Mouse (Mus musculus): ENCODE results near the gene Man2b2.

Man2b2 gene

GRCm38 (mm10) chr5:36829913-36830879 is at the start of gene Man2b2:
Gene Man2b2 (minus strand): TSS chr5:36830653.
- WGBS, result 5% methylated on average over 46 of the region's 46 CpGs

DNA sequence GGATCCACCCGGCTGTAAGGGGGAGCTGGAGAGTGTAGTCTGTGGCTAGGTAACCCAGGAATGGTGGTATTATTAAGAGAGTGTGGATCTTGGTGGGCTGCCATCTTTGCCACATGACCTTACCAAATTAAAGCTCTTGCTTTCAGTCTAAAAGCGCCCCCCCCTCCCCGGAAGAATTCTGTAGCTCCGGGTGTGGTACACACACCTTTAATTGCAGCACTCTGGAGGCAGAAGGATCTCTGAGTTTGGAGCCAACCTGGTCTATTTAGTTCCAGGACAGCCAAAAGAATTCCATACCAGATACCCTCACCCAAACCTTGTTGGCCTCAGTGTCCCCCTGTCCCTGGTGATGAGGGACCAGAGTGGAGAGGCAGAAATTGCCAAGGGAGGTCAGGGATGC is 48.3 kb upstream of the Man2b2 start:
- 59% methylated on average over 4 of the region's 4 CpGs for WGBS

GRCm38 (mm10) chr5:36877641-36878040 is 47.2 kb upstream of the Man2b2 start:
- 71% methylated on average over 2 of the region's 2 CpGs for WGBS

GRCm38 (mm10) chr5:36876777-36877396 is 46.4 kb upstream of the Man2b2 start:
- 30% methylated on average over 7 of the region's 7 CpGs for WGBS

DNA sequence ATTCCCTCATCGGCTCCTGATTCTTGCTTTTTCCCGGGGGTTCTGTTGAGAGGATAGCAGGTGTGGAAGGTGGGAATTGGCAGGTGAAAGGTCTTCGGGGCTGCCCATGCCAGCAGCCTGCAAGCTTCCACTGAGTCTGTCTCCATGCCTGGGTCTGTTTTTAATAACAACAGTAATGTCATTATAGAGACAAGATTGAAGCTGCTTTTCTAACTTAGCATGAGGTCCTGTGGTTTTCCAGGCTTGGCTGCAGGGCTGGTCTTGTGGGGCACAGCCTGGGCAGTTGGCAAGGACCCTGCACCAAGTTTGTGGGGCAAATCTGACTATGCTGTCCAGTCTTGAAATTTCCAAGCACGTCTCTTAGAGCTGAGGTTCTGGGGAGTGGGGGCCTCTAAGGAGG is 45.5 kb upstream of the Man2b2 start:
- 52% methylated on average over 4 of the region's 4 CpGs for whole genome bisulfite sequencing

DNA sequence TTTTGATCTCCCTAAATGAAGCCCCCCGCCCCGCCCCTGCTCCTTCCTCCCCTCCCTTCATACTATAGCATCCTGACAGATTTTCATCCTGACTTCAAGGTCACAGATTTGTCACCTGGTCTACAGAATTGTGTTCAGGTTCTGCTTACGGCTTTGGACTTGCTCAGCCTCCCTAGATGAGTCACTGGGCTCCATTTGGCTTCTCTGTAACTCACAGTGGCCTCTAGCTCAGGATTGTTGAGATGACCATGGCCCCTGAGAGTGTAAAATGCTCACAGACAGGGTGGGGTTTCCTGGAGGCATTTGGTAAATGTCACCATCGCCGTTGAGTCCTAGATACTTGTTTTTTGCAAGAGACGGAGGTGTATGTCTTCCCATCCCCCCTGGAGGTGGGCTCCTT is 40.5 kb upstream of the Man2b2 start:
- 63% methylated on average over 6 of the region's 6 CpGs for WGBS

GRCm38 (mm10) chr5:36869578-36870236 is 39.3 kb upstream of the Man2b2 start:
- under 1% methylated on average over 56 of the region's 56 CpGs for WGBS

DNA sequence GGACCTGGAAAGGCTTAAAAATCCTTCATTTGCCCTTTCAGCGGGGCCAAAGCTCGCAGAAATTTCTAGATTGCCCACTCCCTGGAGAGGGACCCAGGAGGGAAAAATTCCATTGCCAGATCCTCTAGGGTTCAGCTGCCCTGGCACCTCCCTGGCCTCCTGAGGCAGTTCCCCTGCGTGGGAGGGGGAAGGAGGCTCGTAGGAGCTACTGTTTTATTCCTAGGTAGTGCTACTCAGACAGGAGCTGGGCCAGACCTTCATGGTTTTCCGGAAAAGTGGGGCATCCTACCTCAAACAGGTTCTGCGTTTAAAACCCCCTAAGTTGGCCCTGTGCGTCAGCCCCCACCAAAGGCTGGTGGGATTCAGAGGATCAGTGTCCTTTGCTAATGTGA is 38.7 kb upstream of the Man2b2 start:
- 1% methylated on average over 7 of the region's 7 CpGs for WGBS

GRCm38 (mm10) chr5:36868266-36869090 is 38.0 kb upstream of the Man2b2 start, which contains the start of gene Ppp2r2c:
Gene Ppp2r2c (plus strand): TSS chr5:36868513.
- 1% methylated on average over 108 of the region's 108 CpGs for WGBS

GRCm38 (mm10) chr5:36867561-36867960 is 37.1 kb upstream of the Man2b2 start:
- WGBS, result 23% methylated on average over 6 of the region's 6 CpGs

DNA sequence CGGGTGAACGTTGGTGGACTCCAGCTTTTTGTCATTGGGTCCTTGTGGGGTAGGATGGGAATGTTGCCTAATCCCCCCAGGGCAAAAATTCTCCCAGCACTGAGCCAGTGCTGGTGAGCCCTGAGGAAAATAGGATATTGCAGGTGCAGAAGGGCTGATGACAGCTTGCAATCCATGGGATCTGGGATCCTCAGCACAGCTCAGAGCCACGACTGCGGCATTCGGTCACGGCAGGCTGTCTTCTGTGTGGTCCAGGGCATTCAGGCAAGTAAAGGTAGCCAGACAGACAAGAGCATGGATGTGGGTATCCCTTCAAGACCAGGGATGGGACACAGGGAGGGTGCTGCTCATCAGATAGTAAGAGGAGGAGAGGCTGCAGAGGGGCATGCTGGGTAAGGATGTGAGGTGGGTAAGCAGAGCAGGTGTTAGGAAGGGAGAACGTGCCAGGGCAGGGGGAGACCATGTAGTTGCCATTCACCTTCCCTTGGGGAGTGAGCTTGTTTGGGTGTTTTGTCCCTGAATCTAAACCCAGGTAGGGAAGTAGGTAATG is 36.3 kb upstream of the Man2b2 start:
- WGBS, result 65% methylated on average over 7 of the region's 7 CpGs

DNA sequence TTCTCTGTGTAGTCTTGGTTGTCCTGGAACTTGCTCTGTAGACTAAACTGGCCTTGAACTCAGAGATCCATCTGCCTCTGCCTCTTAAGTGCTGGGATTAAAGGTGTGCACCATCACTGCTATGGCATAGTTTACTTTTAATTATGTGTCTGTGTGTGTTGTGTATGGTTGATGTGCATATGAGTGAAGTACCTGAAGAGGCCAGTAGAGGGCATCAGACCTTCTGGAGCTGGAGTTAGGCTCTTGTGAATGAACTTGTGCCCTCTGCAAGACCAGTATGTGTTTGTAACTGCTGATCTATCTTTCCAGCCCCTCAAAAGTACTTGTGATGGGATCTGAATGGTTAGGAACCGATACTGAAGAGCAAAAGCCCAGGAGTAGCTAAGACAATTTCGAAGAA is 30.6 kb upstream of the Man2b2 start:
- WGBS, result 94% methylated on average over 2 of the region's 2 CpGs

- 37% methylated on average over 5 of the region's 5 CpGs for WGBS
Measured at GRCm38 (mm10) chr5:36857546-36857945, 27.1 kb upstream of the Man2b2 start.

GRCm38 (mm10) chr5:36856529-36856928 is 26.1 kb upstream of the Man2b2 start:
- WGBS, result 59% methylated on average over 7 of the region's 7 CpGs

- 81% methylated on average over 3 of the region's 3 CpGs for WGBS
Measured at GRCm38 (mm10) chr5:36855180-36855579, 24.7 kb upstream of the Man2b2 start.

DNA sequence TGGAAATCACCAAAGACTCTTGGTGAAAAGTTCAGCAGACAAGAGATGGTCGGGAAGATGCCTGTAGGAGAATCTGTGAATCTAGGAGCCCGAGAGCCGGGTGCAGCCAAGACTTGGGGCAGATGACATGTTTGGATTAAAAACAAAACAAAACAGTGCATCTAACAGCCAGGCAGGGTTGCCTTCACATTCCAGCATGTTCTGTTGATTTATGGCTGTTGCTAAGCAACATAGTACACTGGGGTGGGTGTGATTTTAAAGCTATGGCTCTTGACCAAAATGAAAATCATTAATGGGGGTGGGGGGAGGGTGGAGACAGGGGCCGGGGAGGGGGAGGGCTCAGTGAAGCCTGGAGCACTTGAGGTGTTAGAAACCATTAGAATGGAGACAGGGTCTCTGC is 21.1 kb upstream of the Man2b2 start:
- 36% methylated on average over 4 of the region's 4 CpGs for WGBS

GRCm38 (mm10) chr5:36844490-36844889 is 14.0 kb upstream of the Man2b2 start:
- 44% methylated on average over 10 of the region's 10 CpGs for WGBS

- WGBS, result 32% methylated on average over 1 of the region's 1 CpGs
Measured at GRCm38 (mm10) chr5:36841701-36842100, 11.2 kb upstream of the Man2b2 start.

DNA sequence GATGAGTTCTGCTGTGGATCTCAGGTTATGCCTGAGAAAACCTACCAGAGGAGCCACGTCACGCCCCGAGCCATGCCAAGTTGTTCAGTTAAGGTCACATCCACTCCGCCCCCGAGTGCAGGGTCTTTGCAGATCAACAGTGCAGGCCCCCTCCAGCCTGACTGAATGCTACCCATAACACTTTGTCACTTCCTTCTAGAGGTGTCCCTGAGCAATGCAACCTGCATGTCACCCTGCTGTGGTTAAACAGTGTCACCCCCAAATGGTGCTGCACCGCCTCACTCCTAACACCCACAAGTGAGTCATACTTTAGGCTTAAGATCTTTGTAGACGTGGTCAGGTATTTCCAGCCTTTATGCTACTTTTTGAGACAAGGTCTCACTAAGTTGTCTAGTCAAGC is 9.6 kb upstream of the Man2b2 start:
- WGBS, result 76% methylated on average over 7 of the region's 7 CpGs

DNA sequence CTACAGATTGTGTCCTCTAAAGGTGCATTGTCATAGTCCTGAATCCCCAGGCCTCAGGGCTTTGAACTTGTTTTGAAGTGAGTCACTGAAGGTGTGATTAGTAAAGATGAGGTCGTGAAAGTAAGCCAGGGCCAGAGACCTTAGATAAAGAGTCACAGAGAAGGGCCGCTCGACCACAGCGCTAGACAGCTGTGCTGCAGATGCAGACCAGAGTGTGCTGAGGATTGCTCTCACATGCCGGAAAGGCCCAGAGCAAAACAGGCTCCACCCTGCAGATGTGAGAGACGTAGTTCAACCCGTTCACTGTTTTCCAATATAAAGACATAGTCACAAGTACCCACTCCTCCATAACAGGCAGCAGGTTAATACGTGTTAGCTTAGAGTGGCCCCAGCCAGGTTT is 9.1 kb upstream of the Man2b2 start:
- WGBS, result 63% methylated on average over 8 of the region's 8 CpGs

DNA sequence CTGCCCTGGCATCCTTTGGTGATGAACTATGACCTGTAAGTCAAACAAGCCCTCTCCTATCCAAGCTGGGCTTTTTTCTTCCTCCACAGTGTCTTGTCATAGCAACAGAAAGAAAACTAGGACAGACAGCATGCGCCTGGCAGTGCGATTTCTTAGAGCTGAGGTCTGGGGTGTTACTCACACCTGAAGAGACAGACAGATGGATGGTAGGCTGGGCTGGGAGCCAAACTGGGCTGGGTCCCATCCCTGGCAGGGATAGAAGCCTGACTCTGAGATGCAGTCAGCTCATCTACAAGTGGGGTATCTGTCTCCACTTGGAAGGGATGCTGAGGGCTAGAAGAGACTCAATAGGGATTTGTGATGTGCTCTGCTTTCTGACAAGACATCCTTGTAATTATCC is 8.6 kb upstream of the Man2b2 start:
- 44% methylated on average over 2 of the region's 2 CpGs for WGBS
